Mouse (Mus musculus) midbrain, embryonic 10.5 days (tissue): ENCODE results near the gene Cyp19a1. TPM values are rescaled to one million over a fixed set of nuclear protein-coding genes. Genes with fewer than 3 reads are reported as not detected.

ENCODE experiments used
- DNase-seq: peaks from one replicate; pipeline ENCODE4 v3.0.0-alpha.2; 2017; ENCODE audit warnings: low spot score
- H3K27ac ChIP-seq: fragments of 300-500 bp; sonication (generic); replicated peaks from 2 replicates; pipeline ENCODE4 v1.5.1; 2016; ENCODE audit warnings: mild to moderate bottlenecking
- H3K27me3 ChIP-seq: fragments of 300-500 bp; sonication (generic); 2 replicates; pipeline ENCODE4 v1.6.1; 2016; ENCODE audit warnings: low read depth, mild to moderate bottlenecking; ENCODE audit not compliant: poor library complexity, severe bottlenecking
- H3K36me3 ChIP-seq: fragments of 300-500 bp; sonication (generic); 2 replicates; pipeline ENCODE4 v1.6.1; 2016; ENCODE audit warnings: mild to moderate bottlenecking, moderate library complexity
- H3K4me1 ChIP-seq: fragments of 300-500 bp; sonication (generic); 2 replicates; pipeline ENCODE4 v1.6.1; 2016
- H3K4me3 ChIP-seq: fragments of 300-500 bp; sonication (generic); 2 replicates; pipeline ENCODE4 v1.5.1; 2016; ENCODE audit warnings: mild to moderate bottlenecking, moderate library complexity
- H3K9me3 ChIP-seq: fragments of 300-500 bp; sonication (generic); replicated peaks from 2 replicates; pipeline ENCODE4 v1.6.1; 2016; ENCODE audit warnings: mild to moderate bottlenecking
- WGBS: fragments of 180-500 bp; shearing (Covaris S2); methylation state at CpG from one replicate; pipeline ENCODE4 v1.1.7; 2016; 5-methylcytosine and 5-hydroxymethylcytosine counted together
- polyA plus RNA-seq: library from polyadenylated mRNA; unstranded; fragments of >200 nt; fragmentation: Nextera tagmentation; extraction: Ambion mirVana; gene quantifications from 2 replicates; pipeline ENCODE4 v1.2.1, GENCODE M21; 2016

The Cyp19a1 gene
- polyA plus RNA-seq, 1 experiment from 2014 or later = 0.36 TPM

DNA sequence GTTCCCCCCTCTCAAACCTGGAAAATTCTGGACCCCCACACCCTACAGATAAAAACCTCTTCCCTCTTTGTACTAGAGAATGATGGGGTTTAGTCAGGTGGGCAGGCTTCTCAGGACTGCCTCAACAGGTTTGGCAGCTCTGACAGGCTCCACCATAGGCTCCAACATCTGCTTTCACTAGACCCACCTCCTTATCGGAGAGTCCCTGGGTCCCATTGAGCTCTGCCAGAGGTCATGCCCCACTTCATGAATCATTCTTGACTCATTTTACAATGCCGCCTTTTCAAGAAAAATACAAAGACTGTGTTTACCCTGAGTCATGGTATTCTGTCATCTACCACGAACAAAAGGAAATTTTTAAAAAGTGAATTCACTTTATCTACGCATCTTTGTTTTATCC, 3.2 kb downstream of the Cyp19a1 start:
- Histone ChIP-seq H3K36me3 (no peaks in the 10 kb centered on the region), H3K4me3 (no peak overlapping the region), H3K4me1 (no peaks in the 10 kb centered on the region), H3K27me3 (no peaks in the 10 kb centered on the region), H3K27ac (no peak overlapping the region), H3K9me3 (no peaks in the 10 kb centered on the region)
- no peak for DNase-seq
- 86% methylated on average over 4 of the region's 4 CpGs for WGBS

DNA sequence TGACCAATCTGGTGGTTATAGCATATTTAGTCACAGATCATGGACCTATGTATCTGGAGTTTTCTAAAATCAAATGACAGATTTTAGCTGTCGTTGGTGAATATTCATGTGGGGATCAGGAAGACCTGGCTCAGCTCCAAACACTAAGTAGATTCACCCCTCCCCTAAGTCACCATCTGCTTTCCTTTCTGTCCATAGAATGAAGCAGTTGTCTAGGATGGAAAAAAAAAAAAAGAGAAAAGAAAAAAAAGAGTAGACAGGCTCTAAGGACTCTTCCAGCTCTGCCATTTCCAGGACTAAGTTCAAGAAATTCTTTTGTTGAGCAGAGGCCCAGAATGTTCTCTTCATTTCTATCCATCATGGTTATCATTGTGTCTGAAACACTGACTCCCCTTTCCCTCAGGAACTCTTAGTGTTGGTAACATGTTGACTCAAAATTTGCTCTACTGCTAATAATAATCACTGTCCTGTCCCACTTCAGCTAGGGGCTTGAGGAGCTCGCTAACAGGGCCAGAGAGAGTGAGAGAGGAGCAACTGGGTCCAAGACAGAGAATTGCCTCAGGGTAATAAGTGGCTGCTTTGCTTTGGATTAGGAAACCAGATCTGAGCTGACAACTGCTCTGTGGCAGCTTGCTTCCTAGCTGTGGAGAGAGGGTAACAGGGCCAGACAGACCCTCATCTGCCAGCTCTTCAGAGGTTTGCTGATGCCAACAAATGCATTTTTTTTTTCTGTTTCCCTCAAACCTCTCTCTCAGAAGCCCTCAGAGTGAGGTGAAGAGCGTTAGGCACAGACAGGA, 22.8 kb downstream of the Cyp19a1 start:
- Histone ChIP-seq H3K27ac (peak overlapping the region; percentile 55), H3K4me3 (no peak overlapping the region), H3K36me3 (no peaks in the 10 kb centered on the region), H3K9me3 (no peaks in the 10 kb centered on the region), H3K27me3 (no peaks in the 10 kb centered on the region), H3K4me1 (peaks cover 10% of the 10 kb centered on the region; the same call in 1 of the 2 replicates)
- DNase-seq = no peak
- WGBS = 86% methylated on average over 3 of the region's 3 CpGs

DNA sequence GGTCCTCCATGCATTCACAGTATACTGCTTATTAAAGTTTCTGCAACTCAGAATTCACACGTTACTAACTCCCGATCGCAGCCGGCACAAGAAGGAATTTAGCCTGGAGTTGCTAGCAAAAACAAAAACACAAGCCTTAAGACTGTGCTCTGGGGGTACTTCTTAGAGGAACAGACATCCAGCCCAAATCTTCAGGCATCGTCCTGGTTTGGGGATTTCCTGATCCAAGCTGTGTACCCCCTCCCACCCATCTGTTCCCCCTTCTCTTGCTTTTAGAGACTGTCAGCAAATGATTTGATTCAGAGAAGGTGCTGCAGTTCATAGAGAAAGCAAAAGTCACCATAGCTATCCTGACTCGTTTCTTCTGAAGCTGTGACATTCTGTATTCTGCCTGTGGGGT, 40.3 kb downstream of the Cyp19a1 start:
- no peak for DNase-seq
- no peaks in the 10 kb centered on the region for H3K9me3 ChIP-seq
- H3K27me3 ChIP-seq = no peaks in the 10 kb centered on the region
- no peak overlapping the region for H3K4me3 ChIP-seq
- H3K4me1 ChIP-seq = 0 out of 2 replicates have a peak, but pooled peaks cover 3% of the 10 kb centered on the region
- 63% methylated on average over 6 of the region's 6 CpGs for WGBS
- H3K36me3 ChIP-seq = no peaks in the 10 kb centered on the region
- no peak overlapping the region for H3K27ac ChIP-seq

DNA sequence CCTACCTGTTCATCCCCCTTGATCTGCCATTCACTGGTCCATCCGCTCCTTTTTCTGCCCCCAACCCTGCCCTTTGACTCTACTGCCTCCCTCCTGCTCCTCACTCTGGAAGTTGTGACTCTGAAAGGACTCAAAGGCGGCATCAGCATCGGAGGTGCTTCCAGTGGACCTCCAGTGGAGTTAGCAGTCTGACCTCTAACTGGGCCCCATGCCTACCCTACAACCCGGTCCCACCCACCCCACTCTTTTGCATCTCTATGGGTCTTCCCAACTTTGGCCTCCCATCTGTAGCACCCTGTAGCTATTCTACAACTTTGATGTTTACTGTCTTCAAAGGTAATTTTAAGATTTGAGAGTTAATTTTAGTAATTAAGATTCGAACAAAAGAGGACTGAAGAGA, 51.4 kb downstream of the Cyp19a1 start:
- WGBS = 68% methylated on average over 5 of the region's 5 CpGs

DNA sequence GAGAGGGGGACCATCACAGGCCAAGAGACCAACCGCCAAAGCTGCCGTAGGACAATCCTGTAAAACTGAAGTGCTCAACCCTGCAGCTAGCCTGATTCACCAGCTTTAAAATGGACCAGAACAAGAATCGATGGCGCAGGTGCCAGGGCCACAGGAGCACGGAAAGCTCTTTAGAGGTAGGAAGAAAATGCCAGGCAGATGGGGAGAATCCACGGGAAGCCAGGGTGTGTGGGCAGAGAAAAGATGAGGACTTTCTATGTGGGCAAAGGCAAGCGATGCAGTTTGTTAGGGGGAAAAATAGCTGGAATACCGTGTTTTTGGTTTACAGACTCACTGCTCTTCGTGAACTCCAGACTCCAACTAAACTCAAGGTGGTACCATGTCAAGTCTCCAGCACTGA, 53.0 kb downstream of the Cyp19a1 start:
- Histone ChIP-seq H3K9me3 (no peaks in the 10 kb centered on the region), H3K4me1 (no peaks in the 10 kb centered on the region), H3K27ac (no peak overlapping the region), H3K4me3 (no peak overlapping the region), H3K36me3 (no peaks in the 10 kb centered on the region), H3K27me3 (no peaks in the 10 kb centered on the region)
- 91% methylated on average over 9 of the region's 9 CpGs for WGBS
- DNase-seq = no peak

More for the DNA sequence above, 51.4 kb downstream of the Cyp19a1 start:
- no peak overlapping the region for H3K27ac ChIP-seq
- no peaks in the 10 kb centered on the region for H3K9me3 ChIP-seq
- no peaks in the 10 kb centered on the region for H3K27me3 ChIP-seq
- no peak overlapping the region for H3K4me3 ChIP-seq
- no peaks in the 10 kb centered on the region for H3K4me1 ChIP-seq
- DNase-seq = no peak
- H3K36me3 ChIP-seq = no peaks in the 10 kb centered on the region

DNA sequence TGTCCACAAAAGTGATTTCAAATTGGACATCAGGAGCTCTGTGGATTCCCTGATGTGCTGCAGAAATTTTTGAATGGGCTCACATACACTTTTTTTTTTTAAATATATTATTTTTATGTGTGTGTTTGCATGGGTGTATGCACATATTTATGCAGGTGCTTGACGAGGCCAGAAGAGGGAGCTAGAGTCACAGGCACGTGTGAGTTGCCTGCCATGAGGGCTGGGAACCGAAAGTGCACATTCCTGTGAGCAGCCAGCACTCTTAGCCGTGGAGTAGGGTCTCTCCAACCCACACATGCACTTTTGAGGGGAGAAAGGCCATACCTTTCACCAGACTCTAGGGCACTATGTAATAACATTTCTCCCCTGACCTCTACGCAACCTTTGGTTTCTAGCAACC, 73.1 kb downstream of the Cyp19a1 start:
- no peak for DNase-seq
- H3K4me3 ChIP-seq = no peak overlapping the region
- 74% methylated on average over 5 of the region's 5 CpGs for WGBS

DNA sequence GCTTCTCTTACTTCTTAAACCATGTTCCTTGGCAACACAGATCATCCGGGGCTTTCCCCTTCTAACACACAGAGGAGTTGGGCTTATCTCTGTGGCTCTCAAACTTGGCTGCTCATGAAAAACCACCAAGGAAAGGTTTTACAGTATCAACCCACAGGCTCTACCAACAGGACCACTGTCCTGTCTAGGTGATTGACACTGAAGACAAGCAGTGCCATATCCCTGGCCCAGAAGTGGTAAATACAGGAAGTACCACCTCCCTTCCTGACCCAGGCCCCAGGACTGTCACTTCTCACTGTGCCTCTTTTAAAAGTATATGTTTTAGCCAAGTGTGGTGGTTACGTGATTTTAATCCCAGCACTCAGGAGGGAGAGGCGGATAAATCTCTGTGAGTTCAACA, 76.5 kb downstream of the Cyp19a1 start:
- WGBS = 87% methylated on average over 3 of the region's 3 CpGs
- no peaks in the 10 kb centered on the region for H3K9me3 ChIP-seq

More for the DNA sequence above, 73.1 kb downstream of the Cyp19a1 start:
- Histone ChIP-seq H3K36me3 (no peaks in the 10 kb centered on the region), H3K4me1 (no peaks in the 10 kb centered on the region), H3K27ac (no peak overlapping the region), H3K9me3 (no peaks in the 10 kb centered on the region), H3K27me3 (no peaks in the 10 kb centered on the region)

DNA sequence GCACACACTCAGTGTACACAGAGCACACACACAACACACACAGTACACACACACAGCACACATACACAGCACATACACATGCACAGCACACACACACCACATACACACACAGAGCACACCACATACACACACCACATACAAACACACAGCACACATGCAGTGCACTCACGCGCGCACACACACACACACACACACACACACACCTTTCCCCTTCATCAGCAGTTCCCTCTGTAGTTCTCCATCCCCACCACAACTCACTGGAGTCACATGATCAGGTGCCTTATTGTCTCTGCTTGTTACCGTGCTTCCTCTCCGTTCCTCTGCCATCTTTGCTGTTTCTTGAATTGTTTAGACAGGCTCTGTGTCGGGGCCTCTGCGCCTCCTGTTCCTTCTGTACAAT, 85.4 kb downstream of the Cyp19a1 start:
- no peak overlapping the region for H3K27ac ChIP-seq
- H3K36me3 ChIP-seq = no peaks in the 10 kb centered on the region
- H3K4me1 ChIP-seq = no peaks in the 10 kb centered on the region
- DNase-seq = no peak
- H3K4me3 ChIP-seq = no peak overlapping the region
- no peaks in the 10 kb centered on the region for H3K9me3 ChIP-seq
- H3K27me3 ChIP-seq = no peaks in the 10 kb centered on the region
- 89% methylated on average over 7 of the region's 7 CpGs for WGBS

More for the DNA sequence above, 76.5 kb downstream of the Cyp19a1 start:
- Histone ChIP-seq H3K27ac (no peak overlapping the region), H3K4me3 (no peak overlapping the region), H3K4me1 (no peaks in the 10 kb centered on the region), H3K27me3 (no peaks in the 10 kb centered on the region), H3K36me3 (no peaks in the 10 kb centered on the region)
- DNase-seq = no peak

DNA sequence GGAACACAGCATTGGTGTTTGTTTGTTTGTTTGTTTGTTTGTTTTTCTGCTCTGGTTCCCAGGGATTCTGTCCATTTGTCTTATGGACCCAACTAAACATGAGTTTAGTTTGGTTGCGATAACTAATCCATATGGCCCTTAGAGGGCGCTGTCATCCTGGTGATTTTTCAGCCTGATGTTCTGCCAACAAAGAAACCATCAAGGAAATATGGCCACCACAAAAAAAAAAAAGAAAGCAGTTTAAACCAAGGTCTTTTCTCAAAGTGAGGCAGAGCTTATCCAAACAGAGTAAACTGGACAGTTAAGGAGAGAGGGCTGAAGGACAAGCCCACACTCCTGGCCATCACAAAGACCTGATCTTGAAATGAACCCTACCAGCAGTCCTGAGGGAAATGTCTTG, 86.6 kb downstream of the Cyp19a1 start:
- no peaks in the 10 kb centered on the region for H3K9me3 ChIP-seq
- H3K27me3 ChIP-seq = no peaks in the 10 kb centered on the region
- WGBS = 18% methylated on average over 2 of the region's 2 CpGs
- H3K36me3 ChIP-seq = no peaks in the 10 kb centered on the region
- H3K4me1 ChIP-seq = no peaks in the 10 kb centered on the region
- no peak overlapping the region for H3K4me3 ChIP-seq
- H3K27ac ChIP-seq = peak overlapping the region; percentile 74
- peak; percentile 48 for DNase-seq

DNA sequence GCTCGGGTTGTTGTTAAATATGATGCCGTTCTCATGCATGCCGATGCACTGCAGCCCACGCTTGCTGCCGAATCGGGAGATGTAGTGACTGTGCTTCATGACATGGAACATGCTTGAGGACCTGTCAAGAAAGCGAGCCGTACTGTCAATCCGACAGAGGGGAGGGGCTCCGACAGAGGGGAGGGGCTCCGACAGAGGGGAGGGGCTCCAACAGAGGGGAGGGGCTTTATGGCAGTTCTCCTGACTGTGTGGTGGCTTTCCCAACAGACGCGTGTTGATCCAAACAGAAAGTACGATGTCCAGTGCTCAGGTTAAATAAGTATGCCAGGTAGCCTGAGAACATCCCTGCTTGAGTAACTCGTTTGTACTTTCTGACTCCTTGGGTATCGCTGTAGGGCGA, 87.7 kb downstream of the Cyp19a1 start:
- H3K27me3 ChIP-seq = no peaks in the 10 kb centered on the region
- no peaks in the 10 kb centered on the region for H3K36me3 ChIP-seq
- WGBS = 80% methylated on average over 17 of the region's 17 CpGs
- H3K27ac ChIP-seq = no peak overlapping the region
- no peak overlapping the region for H3K4me3 ChIP-seq
- H3K4me1 ChIP-seq = no peaks in the 10 kb centered on the region
- no peak for DNase-seq
- H3K9me3 ChIP-seq = no peaks in the 10 kb centered on the region

DNA sequence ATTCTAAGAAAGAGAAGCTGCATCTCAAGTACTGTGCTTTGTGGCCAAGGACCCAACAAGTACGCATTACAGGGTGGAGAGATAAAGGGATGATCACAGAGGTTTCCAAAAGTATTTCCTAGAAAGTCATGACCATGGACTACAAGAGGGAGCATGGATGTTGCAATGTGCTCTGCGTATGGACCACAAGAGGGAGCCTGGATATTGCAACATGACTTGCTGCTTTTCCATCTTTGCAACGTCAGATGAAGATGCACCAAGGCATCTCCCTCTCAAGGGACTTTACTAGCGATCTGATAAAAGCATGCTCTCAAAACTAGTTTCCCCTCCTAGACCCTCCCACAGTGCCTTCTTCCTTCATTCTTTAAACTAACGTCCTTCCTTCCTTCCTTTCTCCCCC, 98.4 kb downstream of the Cyp19a1 start:
- no peaks in the 10 kb centered on the region for H3K36me3 ChIP-seq
- no peak overlapping the region for H3K4me3 ChIP-seq
- no peaks in the 10 kb centered on the region for H3K4me1 ChIP-seq
- H3K27ac ChIP-seq = no peak overlapping the region
- no peaks in the 10 kb centered on the region for H3K9me3 ChIP-seq
- DNase-seq = no peak
- no peaks in the 10 kb centered on the region for H3K27me3 ChIP-seq
- whole genome bisulfite sequencing = 58% methylated on average over 5 of the region's 5 CpGs

DNA sequence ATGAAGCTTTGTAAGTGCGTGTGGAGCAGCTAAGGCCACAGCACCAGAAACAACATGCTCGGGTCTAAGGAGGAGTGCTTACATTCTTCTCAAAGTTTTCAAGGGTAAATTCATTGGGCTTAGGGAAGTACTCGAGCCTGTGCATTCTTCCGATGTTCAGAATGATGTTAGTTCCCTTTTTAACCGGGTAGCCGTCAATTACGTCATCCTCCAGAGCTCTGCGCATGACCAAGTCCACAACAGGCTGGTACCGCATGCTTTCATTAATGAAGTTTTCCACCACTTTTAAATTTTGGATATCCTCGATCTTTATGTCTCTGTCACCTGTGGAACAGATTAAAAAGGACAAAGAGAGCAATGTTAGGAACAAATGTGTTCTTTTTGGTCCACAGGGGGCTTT, 99.5 kb downstream of the Cyp19a1 start:
- H3K4me3 ChIP-seq = no peak overlapping the region
- H3K9me3 ChIP-seq = no peaks in the 10 kb centered on the region
- no peak for DNase-seq
- H3K27me3 ChIP-seq = no peaks in the 10 kb centered on the region
- H3K4me1 ChIP-seq = no peaks in the 10 kb centered on the region
- no peak overlapping the region for H3K27ac ChIP-seq
- H3K36me3 ChIP-seq = no peaks in the 10 kb centered on the region
- 89% methylated on average over 10 of the region's 10 CpGs for WGBS

DNA sequence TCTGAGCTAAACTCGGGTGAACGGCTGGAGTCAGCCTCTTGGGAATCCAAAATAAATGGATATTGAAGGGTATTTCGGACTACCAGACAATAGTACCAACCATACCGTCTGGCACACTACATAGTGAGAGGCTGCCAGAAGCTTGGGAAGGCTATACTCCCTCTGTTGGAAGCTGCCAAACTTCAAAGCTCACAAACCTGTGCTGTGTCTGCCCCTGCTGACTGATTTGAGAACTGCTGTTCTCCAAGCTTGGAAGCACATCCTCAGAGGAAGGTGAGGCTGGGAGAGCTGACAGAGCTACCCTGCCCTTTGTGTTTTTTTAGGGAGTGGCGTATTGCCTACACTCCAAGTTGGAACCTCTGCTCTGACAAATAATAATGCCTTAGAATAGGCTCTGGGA, 104.8 kb downstream of the Cyp19a1 start:
- H3K9me3 ChIP-seq = peaks cover 14% of the 10 kb centered on the region; the same call in 1 of the 2 replicates
- no peaks in the 10 kb centered on the region for H3K4me1 ChIP-seq
- no peaks in the 10 kb centered on the region for H3K27me3 ChIP-seq
- H3K27ac ChIP-seq = no peak overlapping the region
- H3K36me3 ChIP-seq = no peaks in the 10 kb centered on the region
- no peak overlapping the region for H3K4me3 ChIP-seq
- WGBS = 82% methylated on average over 5 of the region's 5 CpGs
- no peak for DNase-seq
